Mouse (Mus musculus) brown adipose tissue, adult 24 weeks (tissue): Measurements from ENCODE around the gene Ly75. TPM values are rescaled to one million over a fixed set of nuclear protein-coding genes. Genes with fewer than 3 reads are reported as not detected.

ENCODE experiments used
- H3K27ac ChIP-seq: fragments of 200-500 bp; replicated peaks from 2 replicates; pipeline ENCODE4 v1.5.1; 2012; ENCODE audit warnings: low read depth, mild to moderate bottlenecking, low read length
- H3K4me1 ChIP-seq: fragments of 200-500 bp; 2 replicates; pipeline ENCODE4 v1.6.1; 2012; ENCODE audit warnings: low read length, mixed read lengths; ENCODE audit not compliant: control insufficient read depth, insufficient read depth, insufficient read length
- H3K4me3 ChIP-seq: fragments of 200-500 bp; 2 replicates; pipeline ENCODE4 v1.5.1; 2012; ENCODE audit warnings: low read depth, mild to moderate bottlenecking, low read length, moderate library complexity; ENCODE audit not compliant: insufficient read depth
- polyA plus RNA-seq: library from polyadenylated mRNA; stranded (reverse); fragments of >200 nt; gene quantifications from 2 replicates; pipeline ENCODE4 v1.2.4, GENCODE M21; 2012; ENCODE audit not compliant: missing spikeins, insufficient read depth, insufficient read length

Ly75 gene
- polyA plus RNA-seq, 1 experiment = not detected

DNA sequence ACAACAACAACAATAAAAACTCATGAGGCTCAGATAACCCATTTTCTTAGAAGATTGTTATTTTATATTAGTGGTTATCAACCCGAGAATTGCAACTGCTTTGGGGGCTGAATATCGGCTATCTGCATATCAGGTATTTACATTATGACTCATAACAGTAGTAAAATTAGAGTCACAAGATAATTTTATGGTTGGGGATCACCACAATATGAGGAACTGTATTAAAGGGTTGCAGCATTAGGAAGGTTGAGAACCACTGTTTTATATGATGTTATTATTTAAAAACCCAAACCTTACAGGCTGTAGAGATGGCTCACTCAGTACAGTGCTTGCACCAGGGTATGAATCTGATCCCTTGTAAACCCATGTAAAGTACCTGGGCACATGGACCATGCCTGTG, 83.8 kb downstream of the Ly75 start:
- H3K27ac ChIP-seq = no peak overlapping the region
- H3K4me3 ChIP-seq = no peak overlapping the region
- no peaks in the 10 kb centered on the region for H3K4me1 ChIP-seq

- H3K4me3 ChIP-seq = no peak overlapping the region
- no peaks in the 10 kb centered on the region for H3K4me1 ChIP-seq
- no peak overlapping the region for H3K27ac ChIP-seq
Observed at GRCm38 (mm10) chr2:60298266-60298665, 84.8 kb downstream of the Ly75 start.

DNA sequence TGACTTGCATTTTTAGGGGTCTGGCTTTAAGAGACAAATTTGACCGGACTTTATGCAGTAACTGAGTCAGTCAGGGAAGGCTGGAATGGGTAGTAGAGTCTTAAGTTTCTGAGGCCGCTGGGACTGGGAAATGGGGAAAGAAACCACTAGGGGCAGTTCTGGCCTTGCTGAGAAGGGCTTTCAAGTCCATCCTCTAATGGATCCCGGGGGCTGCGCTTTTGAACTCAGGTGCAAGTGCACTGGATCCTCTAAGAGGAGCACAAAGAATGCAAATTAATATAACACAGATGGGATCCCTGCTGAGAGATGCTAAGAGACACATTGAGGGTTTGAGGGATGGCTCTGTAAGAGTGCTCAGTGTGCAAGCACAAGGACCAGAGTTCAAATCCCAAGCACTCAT, 91.7 kb downstream of the Ly75 start:
- Histone ChIP-seq H3K27ac (no peak overlapping the region), H3K4me3 (no peak overlapping the region), H3K4me1 (peaks cover 15% of the 10 kb centered on the region; the same call in 1 of the 2 replicates)

GRCm38 (mm10) chr2:60289451-60289850, 93.7 kb downstream of the Ly75 start:
- Histone ChIP-seq H3K27ac (peak overlapping the region; percentile 84), H3K4me3 (no peak overlapping the region), H3K4me1 (peaks cover 15% of the 10 kb centered on the region; the same call in 1 of the 2 replicates)

DNA sequence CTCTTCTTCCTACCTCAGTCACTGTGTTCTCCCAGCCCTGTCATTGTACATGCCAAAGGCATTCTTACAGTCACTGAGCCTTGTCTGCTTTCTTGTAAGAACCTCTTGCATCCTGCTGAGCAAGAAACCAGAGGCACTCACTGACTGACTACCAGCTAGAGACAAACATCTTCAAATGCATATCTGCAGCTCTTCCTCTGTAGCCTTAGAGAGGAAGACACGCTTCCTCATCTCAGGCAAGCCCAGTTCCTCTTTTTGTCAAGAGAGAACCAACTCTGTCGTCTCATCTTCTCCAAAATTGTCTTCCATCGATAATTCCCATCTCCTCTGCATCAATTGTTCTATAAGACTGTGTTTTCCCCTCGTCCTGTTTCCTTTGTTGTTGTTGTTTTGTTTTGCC, 94.5 kb downstream of the Ly75 start:
- Histone ChIP-seq H3K27ac (no peak overlapping the region), H3K4me3 (no peak overlapping the region)

GRCm38 (mm10) chr2:60285107-60285617, 97.9 kb downstream of the Ly75 start:
- Histone ChIP-seq H3K27ac (no peak overlapping the region; the same call in 1 of the 2 replicates), H3K4me1 (peaks cover 15% of the 10 kb centered on the region; the same call in 1 of the 2 replicates), H3K4me3 (no peak overlapping the region)

More for the DNA sequence above, 94.5 kb downstream of the Ly75 start:
- peaks cover 15% of the 10 kb centered on the region; the same call in 1 of the 2 replicates for H3K4me1 ChIP-seq

DNA sequence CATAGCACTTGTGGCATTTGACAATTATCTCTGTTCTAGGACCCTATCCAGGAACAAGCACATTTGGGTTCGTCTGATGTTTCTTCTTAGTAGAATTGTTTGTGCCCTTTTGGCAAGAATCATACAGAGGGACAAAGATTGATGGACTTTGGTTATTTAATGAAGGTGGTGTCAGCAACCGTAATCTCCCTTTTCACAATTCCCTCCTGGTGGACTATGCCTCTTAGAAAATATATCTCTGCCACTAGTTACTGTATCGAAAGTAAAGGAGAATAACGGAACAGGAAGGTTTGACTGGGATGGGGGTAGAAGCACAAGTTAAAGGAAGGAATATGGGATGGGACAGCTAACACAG, 98.7 kb downstream of the Ly75 start, which contains the start of gene Cd302:
Gene Cd302 (minus strand): TSS at position 22 of the 355 bp plus-strand sequence.
- Histone ChIP-seq H3K27ac (peak within 1 kb of the TSS; percentile 69), H3K4me1 (peaks cover 11% of the 10 kb centered on the region; the same call in 1 of the 2 replicates), H3K4me3 (peak within 1 kb of the TSS; percentile 78)

DNA sequence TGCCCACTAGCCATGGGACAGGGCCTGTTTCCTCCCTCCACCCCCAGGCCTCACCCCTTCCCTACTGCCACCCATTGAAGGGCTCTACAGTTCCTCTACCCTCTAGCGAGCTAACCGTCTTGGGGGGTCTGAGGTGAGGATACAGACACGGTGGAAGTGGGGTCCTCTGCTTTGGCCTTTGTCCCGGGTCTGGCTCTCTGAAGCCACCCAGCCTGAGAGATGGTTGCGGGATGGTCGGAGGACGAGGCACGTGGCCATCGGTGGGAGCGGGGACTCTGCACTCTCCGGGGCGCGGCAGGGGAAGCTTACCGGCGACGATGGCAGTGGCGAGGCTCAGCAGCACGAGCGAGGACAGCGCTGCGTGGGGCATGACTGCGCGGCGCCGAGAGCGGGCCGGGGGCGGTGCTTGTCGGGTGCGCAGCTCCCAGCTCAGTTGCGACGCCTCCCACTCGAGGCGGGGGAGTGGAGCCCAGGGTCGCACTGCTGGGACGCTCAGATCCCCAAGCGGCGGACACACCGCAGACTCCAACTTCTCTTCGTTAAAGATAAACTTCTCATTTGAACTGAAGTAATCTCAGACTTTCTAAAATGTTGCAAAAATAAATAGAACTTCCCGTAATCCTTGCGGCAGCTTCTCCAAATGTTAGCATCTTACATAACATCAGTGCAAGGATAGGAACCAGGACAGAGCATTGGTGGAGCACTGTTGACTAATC, 99.2 kb downstream of the Ly75 start:
- Histone ChIP-seq H3K4me1 (peaks cover 7% of the 10 kb centered on the region; the same call in 1 of the 2 replicates), H3K27ac (peak overlapping the region; percentile 69), H3K4me3 (peak overlapping the region; percentile 78)

DNA sequence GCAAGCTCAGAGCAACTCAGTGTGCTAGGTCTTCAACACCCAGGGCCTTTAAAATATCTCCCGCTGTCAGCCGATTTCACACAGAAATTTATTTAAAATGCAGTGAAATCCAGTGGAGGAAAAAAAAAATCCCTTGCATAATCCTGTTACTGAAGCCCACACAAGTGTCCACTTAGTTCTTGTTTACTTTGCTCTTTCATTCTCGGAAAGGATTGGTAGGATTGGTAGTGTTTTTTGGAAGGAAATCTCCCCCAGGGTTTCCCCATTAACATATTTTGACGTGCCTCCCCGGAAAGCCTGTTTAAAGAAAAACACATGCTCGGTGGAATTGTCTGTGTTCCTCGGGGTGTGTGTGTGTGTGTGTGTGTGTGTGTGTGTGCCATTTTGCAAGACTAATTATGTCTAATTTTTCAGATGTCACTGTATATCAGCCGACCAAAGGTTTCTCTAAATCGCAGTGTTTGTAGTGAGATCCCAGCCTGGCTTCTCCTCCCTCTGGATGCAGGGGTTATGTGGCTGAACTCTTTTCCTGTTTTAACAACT, 99.8 kb downstream of the Ly75 start:
- Histone ChIP-seq H3K27ac (peak overlapping the region; percentile 69; the same call in 1 of the 2 replicates), H3K4me3 (peak overlapping the region; percentile 78), H3K4me1 (peaks cover 2% of the 10 kb centered on the region; the same call in 1 of the 2 replicates)

- no peak overlapping the region for H3K4me3 ChIP-seq
- no peak overlapping the region for H3K27ac ChIP-seq
Observed at GRCm38 (mm10) chr2:60282625-60283024, 100.5 kb downstream of the Ly75 start.

GRCm38 (mm10) chr2:60278627-60279026, 104.5 kb downstream of the Ly75 start:
- Histone ChIP-seq H3K4me3 (no peak overlapping the region), H3K4me1 (no peaks in the 10 kb centered on the region), H3K27ac (no peak overlapping the region)

More at GRCm38 (mm10) chr2:60282625-60283024, 100.5 kb downstream of the Ly75 start:
- H3K4me1 ChIP-seq = no peaks in the 10 kb centered on the region

DNA sequence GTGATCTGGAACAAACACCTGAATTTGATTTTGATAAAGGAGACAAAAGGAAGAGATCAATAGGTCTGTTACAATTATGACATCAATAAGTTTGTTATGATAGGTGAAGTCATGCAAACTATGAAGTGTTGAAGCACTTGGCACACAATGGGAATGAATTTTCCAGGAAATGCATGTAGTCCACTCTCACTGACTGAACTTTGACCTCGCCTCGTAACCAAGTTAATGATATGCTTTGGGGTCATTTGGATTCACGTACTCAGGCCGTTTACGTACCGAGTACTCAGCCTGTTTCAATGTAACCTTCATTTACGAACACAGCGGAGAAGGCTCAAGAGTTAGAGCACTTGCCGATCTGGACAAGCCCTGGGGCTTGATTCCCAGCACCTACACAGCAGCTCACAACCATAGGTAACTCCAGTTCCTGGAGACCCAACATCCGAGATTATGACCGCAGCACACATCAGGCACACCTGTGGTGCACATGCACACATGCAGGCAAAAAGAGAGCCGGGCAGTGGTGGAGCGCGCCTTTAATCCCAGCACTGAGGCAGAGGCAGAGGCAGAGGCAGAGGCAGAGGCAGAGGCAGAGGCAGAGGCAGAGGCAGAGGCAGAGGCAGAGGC, 113.1 kb downstream of the Ly75 start:
- Histone ChIP-seq H3K27ac (no peak overlapping the region), H3K4me1 (no peaks in the 10 kb centered on the region), H3K4me3 (no peak overlapping the region)

DNA sequence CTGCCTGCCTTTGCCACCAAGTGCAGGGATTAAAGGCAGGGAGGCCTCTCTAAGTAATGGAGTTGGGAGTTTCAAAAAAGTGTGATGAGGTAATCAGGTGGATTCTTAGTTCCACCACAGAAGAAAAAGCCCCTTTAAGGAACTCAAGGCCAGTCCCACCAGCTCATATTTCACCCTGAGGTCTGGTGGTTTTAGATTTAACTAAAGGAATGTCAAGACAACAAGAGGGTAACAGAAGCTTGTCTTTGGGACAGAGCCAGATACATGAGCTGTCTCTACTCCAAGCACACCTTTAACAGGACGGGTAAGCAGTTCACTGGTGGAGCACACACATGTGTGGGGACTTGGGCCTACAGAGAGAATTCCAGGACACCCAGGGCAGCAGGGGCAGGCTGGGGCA, 115.5 kb downstream of the Ly75 start:
- Histone ChIP-seq H3K27ac (no peak overlapping the region), H3K4me3 (no peak overlapping the region), H3K4me1 (no peaks in the 10 kb centered on the region)

DNA sequence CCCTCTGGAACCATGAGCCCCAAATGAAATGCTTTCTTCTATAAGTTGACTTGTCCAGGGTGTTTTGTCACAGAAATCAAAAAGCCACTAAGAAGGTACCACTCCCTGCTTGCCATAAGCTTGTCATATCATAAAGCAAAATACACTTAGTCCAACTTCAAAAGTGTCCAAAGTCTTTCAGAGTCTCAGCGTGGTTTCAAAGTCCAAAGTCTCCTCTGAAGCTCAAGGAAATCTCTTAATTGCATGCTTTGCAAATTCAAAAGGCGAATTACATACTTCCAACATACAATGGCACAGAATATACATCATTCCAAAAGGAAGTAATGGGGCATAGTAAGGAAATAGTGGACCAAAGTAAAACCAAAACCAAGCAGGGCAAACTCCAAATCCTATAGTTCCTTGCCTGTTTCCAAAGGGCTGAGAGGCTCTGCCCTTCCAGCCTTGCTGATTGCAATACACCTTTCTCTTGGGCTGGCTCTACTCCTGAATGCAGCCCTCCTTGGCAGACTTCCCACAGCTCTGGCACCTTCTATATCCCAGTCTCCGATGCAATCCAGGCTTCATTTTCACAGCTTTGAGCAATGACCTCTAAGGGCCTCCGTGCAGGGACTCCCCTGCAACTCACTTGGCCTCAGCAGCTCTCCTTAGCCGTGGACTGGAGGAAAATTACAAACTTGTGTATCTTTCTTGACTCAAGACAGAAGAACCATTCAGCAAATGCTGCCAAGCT, 122.3 kb downstream of the Ly75 start:
- H3K27ac ChIP-seq = no peak overlapping the region
- H3K4me3 ChIP-seq = no peak overlapping the region
- H3K4me1 ChIP-seq = no peaks in the 10 kb centered on the region

- H3K27ac ChIP-seq = no peak overlapping the region
- H3K4me1 ChIP-seq = no peaks in the 10 kb centered on the region
- no peak overlapping the region for H3K4me3 ChIP-seq
Observed at GRCm38 (mm10) chr2:60259186-60259585, 123.9 kb downstream of the Ly75 start.
